Mouse (Mus musculus): ENCODE measurements around the gene Ptges.

DNA sequence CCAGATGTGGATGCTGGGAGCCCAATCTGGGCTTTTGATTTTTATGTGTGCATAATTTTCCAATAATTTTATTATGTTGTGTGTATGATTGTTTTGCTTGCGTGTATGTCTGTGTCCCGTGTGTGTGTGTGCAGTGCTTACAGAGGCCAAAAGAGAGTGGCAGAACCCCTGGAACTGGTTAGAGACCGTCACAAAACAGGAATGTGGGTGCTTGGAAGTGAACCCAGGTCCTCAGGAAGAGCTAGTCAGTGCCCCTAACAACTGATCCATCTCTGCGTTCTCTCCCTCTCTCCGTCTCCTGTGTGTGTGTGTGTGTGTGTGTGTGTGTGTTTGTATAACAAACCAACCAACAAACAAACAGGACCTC lies 22.8 kb upstream of the Ptges start:
- no peak for TF ChIP-seq CTCF (IDR thresholded peaks at IDR 0.05; ENCODE audit: borderline replicate concordance, insufficient read depth, low read length)
- TF ChIP-seq POLR2A (IDR thresholded peaks at IDR 0.05; ENCODE audit: low read depth, low read length): no peak
